Mouse (Mus musculus): ENCODE measurements around the gene Rasal3. TPM values are rescaled to one million over a fixed set of nuclear protein-coding genes. Genes with fewer than 3 reads are reported as not detected.

Rasal3 gene
- polyA plus RNA-seq, 1 experiment from 2014 or later = 0.20 TPM

- Histone ChIP-seq H3K4me2 (replicated peaks; ENCODE audit: low read depth, low read length) (no peak overlapping the region), H3K9me3 (ENCODE audit: control insufficient read depth, low read length) (no peaks in the 10 kb centered on the region), H3K27me3 (ENCODE audit: control insufficient read depth, insufficient read depth, low read length) (no peaks in the 10 kb centered on the region), H3K27ac (ENCODE audit: low read depth, low read length) (no peak overlapping the region), H3K36me3 (ENCODE audit: control insufficient read depth, insufficient read depth, low read length) (peaks cover 55% of the 10 kb centered on the region), H3K4me3 (ENCODE audit: low read length) (no peak overlapping the region), H3K4me1 (ENCODE audit: control insufficient read depth, insufficient read depth, low read length) (no peaks in the 10 kb centered on the region), H3K9ac (ENCODE audit: low read depth, low read length) (no peak overlapping the region)
- no peak for ATAC-seq (ENCODE audit: low FRiP score, low TSS enrichment)
- 100% methylated on average over 1 of the region's 1 CpGs for WGBS
These were observed 62.3 kb downstream of the Rasal3 start for GRCm38 (mm10) chr17:32341102-32341501.

Small RNAs within 50 kb of the gene (microRNA-seq; reads per million reads assigned to microRNA genes)
- not detected for gene Gm22201

Other genes starting within 250 kb of the Rasal3 start
- 15.9 and 16.9 TPM in 2 replicates for gene Notch3, start 236.7 kb downstream of the Rasal3 start, polyA plus RNA-seq (2014; fragmentation: Nextera tagmentation; extraction: Ambion mirVana)
- gene Ephx3, start 214.0 kb downstream of the Rasal3 start, polyA plus RNA-seq (2014; fragmentation: Nextera tagmentation; extraction: Ambion mirVana) = 0.10 TPM in 1 of 2 replicates, not detected in the other
- 94.5 and 132 TPM in 2 replicates for gene Brd4, start 118.9 kb downstream of the Rasal3 start, polyA plus RNA-seq (2014; fragmentation: Nextera tagmentation; extraction: Ambion mirVana)
- gene Akap8, start 82.3 kb downstream of the Rasal3 start, polyA plus RNA-seq (2014; fragmentation: Nextera tagmentation; extraction: Ambion mirVana) = 60.6 and 62.7 TPM in 2 replicates
- 81.7 and 93.7 TPM in 2 replicates for gene Akap8l, start 53.0 kb downstream of the Rasal3 start, polyA plus RNA-seq (2014; fragmentation: Nextera tagmentation; extraction: Ambion mirVana)
- 26.6 and 37.2 TPM in 2 replicates for gene Wiz, start 14.1 kb downstream of the Rasal3 start, polyA plus RNA-seq (2014; fragmentation: Nextera tagmentation; extraction: Ambion mirVana)
- gene Pglyrp2, start 20.6 kb upstream of the Rasal3 start, polyA plus RNA-seq (2014; fragmentation: Nextera tagmentation; extraction: Ambion mirVana) = not detected in 2 replicates
- 0.63 and 0.72 TPM in 2 replicates for gene Cyp4f39, start 49.1 kb upstream of the Rasal3 start, polyA plus RNA-seq (2014; fragmentation: Nextera tagmentation; extraction: Ambion mirVana)
- gene Cyp4f17, start 102.5 kb upstream of the Rasal3 start, polyA plus RNA-seq (2014; fragmentation: Nextera tagmentation; extraction: Ambion mirVana) = 6.9 and 7.3 TPM in 2 replicates
- 15.3 and 15.9 TPM in 2 replicates for gene Cyp4f16, start 133.0 kb upstream of the Rasal3 start, polyA plus RNA-seq (2014; fragmentation: Nextera tagmentation; extraction: Ambion mirVana)
- gene Cyp4f37, start 217.7 kb upstream of the Rasal3 start, polyA plus RNA-seq (2014; fragmentation: Nextera tagmentation; extraction: Ambion mirVana) = not detected in 2 replicates